Mouse (Mus musculus) lung, embryonic 14.5 days (tissue): ENCODE results near the gene Itgae. TPM values are rescaled to one million over a fixed set of nuclear protein-coding genes. Genes with fewer than 3 reads are reported as not detected.

Experiments used
- ATAC-seq: fragments of 200-750 bp; cut with Nextera tagmentation; 2 replicates; pipeline ENCODE4 v1.8.0; 2017; ENCODE audit warnings: mild to moderate bottlenecking, moderate TSS enrichment, moderate library complexity; ENCODE audit not compliant: insufficient read depth
- DNase-seq: peaks from one replicate; pipeline ENCODE4 v3.0.0-alpha.2; 2015
- H3K27ac ChIP-seq: fragments of 300-500 bp; sonication (generic); 2 replicates; pipeline ENCODE4 v1.5.1; 2014; ENCODE audit warnings: low read depth, mild to moderate bottlenecking, moderate library complexity
- H3K27me3 ChIP-seq: fragments of 300-500 bp; sonication (generic); 2 replicates; pipeline ENCODE4 v1.6.1; 2014; ENCODE audit warnings: low read length, control low read depth; ENCODE audit not compliant: insufficient read depth
- H3K36me3 ChIP-seq: fragments of 300-500 bp; sonication (generic); 2 replicates; pipeline ENCODE4 v1.6.1; 2014; ENCODE audit warnings: control low read depth; ENCODE audit not compliant: insufficient read depth
- H3K4me1 ChIP-seq: fragments of 300-500 bp; sonication (generic); 2 replicates; pipeline ENCODE4 v1.6.1; 2014; ENCODE audit warnings: antibody characterized with exemption, control low read depth; ENCODE audit not compliant: insufficient read depth
- H3K4me2 ChIP-seq: fragments of 300-500 bp; sonication (generic); 2 replicates; pipeline ENCODE4 v1.6.1; 2014; ENCODE audit warnings: mild to moderate bottlenecking
- H3K4me3 ChIP-seq: fragments of 300-500 bp; sonication (generic); 2 replicates; pipeline ENCODE4 v1.5.1; 2014; ENCODE audit warnings: low read depth, low read length
- H3K9ac ChIP-seq: fragments of 300-500 bp; sonication (generic); 2 replicates; pipeline ENCODE4 v1.6.1; 2014
- H3K9me3 ChIP-seq: fragments of 300-500 bp; sonication (generic); 2 replicates; pipeline ENCODE4 v1.6.1; 2016; ENCODE audit warnings: low read depth, low read length, control low read depth
- CTCF ChIP-seq: IDR thresholded peaks from 2 replicates; pipeline ENCODE4 v1.5.1; 2016; ENCODE audit warnings: antibody characterized with exemption, low read depth
- WGBS: fragments of 180-500 bp; shearing (Covaris S2); extraction: QIAGEN DNeasy Blood & Tissue Kit; methylation state at CpG from one replicate; pipeline ENCODE4 v1.1.7; 2014; 5-methylcytosine and 5-hydroxymethylcytosine counted together
- polyA plus RNA-seq: library from polyadenylated mRNA; unstranded; fragments of >200 nt; fragmentation: Nextera tagmentation; extraction: Ambion mirVana; gene quantifications from 2 replicates; pipeline ENCODE4 v1.2.1, GENCODE M21; 2014

Gene Itgae
- polyA plus RNA-seq, 1 experiment from 2014 or later, result 0.38 TPM

DNA sequence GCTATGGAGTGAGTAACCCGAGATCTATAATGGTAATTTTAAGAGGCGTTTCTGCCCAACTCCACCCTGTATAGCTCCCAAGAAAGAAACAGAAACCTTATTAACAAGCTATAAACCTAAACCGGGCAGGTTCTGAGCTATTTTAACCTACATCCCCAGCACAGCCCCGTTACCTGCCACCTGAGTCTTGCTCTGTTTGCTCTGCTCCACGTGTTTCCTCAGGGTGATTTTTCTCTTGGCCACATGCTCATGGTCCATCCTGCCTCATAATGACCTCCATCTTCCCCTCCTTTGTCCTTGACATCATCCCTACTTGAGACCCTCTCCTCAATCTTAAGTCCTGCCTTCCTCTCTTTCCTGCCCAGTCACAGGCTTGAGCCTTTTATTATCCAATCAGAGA, 43.8 kb downstream of the Itgae start:
- Histone ChIP-seq H3K27ac (no peak overlapping the region), H3K4me2 (peak overlapping the region; percentile 74), H3K27me3 (no peaks in the 10 kb centered on the region), H3K4me1 (peaks cover 15% of the 10 kb centered on the region; the same call in 1 of the 2 replicates), H3K9me3 (no peaks in the 10 kb centered on the region), H3K36me3 (peaks cover 30% of the 10 kb centered on the region), H3K9ac (no peak overlapping the region), H3K4me3 (no peak overlapping the region)
- DNase-seq (no peak), ATAC-seq (no peak)
- WGBS, result 82% methylated on average over 5 of the region's 5 CpGs
- no peak for TF ChIP-seq CTCF

DNA sequence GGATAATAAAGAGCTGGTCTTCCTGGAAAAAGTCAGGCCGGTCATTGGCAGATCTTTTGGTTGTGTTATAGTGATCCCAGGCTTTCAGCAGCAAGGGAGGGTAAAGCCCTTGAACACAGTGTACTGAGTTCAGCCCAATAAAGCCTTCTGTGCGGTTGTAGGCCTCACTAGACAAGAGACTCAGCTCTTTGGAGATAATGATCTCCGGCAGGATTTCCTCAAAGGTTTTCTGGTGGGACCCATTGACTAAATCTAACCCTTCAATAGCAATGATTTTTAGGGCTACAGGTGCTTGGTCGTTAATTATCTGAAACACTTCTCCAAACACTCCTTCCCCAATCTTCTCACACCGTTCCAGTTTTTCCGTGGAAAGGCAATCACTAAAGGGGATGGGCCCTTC, 46.2 kb downstream of the Itgae start:
- peaks cover 15% of the 10 kb centered on the region; the same call in 1 of the 2 replicates for H3K4me1 ChIP-seq
- peak overlapping the region; percentile 77 for H3K9ac ChIP-seq
- H3K9me3 ChIP-seq, result no peaks in the 10 kb centered on the region
- H3K27me3 ChIP-seq, result no peaks in the 10 kb centered on the region
- peak overlapping the region; percentile 94 for H3K4me3 ChIP-seq
- ATAC-seq (no peak), DNase-seq (no peak)
- no peak overlapping the region for H3K27ac ChIP-seq
- peak overlapping the region; percentile 74 for H3K4me2 ChIP-seq
- peaks cover 23% of the 10 kb centered on the region for H3K36me3 ChIP-seq
- TF ChIP-seq CTCF, result no peak
- WGBS, result 65% methylated on average over 6 of the region's 6 CpGs

DNA sequence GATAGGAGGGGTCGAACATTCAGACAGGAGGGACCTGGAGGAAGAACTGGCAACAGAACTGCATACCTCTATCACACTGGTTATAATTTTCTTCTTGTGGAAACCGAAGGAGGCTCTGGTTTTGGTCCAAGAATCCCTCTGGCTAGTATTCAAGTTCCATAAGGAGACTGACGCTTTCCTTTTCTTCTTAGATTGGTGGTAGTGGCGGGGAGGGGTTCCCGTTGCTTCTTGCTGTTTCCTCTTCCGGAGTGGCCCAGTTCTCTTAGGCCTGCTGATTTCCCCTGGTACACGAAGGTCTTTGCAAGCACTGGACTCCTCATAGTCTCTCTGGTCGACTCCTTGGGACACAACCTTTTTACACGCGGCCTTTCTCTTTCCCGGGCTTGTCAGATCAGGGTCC, 46.7 kb downstream of the Itgae start:
- Histone ChIP-seq H3K9ac (peak overlapping the region; percentile 77), H3K27me3 (no peaks in the 10 kb centered on the region), H3K4me2 (peak overlapping the region; percentile 74), H3K4me3 (peak overlapping the region; percentile 94), H3K9me3 (no peaks in the 10 kb centered on the region), H3K27ac (no peak overlapping the region), H3K36me3 (peaks cover 21% of the 10 kb centered on the region), H3K4me1 (peaks cover 15% of the 10 kb centered on the region; the same call in 1 of the 2 replicates)
- peak; percentile 67 for DNase-seq
- WGBS, result 16% methylated on average over 11 of the region's 11 CpGs
- no peak for TF ChIP-seq CTCF
- ATAC-seq, result peak; percentile 1; the same call in 1 of the 2 replicates

DNA sequence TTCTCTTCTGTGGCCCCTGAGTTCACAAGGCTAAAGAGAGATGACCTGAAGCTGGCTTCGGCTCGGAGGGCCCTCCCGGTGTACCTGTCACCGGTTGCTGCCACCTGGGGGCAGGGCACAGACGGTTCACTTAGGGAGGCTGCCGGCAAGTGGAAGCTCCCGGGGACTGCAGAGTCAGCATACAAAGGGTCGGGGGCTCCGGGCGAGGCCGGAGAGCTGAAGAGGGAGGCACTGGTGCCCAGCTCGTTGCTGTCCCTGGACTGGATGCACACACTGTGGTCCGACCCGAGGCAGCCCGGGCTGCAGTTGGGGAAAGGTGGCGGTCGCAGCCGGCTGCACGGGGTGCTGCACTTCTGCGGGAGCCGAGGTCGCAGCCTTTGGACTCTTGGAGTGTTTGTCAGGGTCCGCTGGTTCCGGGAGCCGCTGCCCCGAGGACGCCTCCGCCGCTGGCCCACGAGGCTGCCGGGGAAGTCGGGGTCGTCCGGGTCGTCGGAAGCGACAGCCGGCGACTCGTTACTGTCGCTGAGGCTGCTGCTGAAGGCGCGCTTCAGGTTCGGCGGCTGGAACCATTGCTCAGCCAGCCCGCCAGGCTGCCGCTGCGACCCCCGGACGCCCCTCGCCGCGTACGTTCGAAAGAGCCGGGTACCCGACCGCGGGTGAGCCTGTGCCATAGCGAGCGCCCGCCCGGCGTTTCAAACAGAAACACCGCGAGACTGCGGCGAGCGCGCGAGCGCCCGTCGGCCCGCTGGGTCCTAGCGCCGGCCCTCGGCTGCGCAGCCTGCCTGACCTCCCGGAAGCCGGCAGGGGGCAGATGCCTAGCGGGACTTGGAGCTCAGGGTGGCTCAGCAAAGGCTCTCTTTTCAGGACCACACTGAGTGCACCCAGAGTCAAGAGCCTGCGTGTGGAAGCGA, 47.5 kb downstream of the Itgae start, which contains the start of gene Haspin:
Gene Haspin, minus strand, starts transcription at position 704 of the 911 bp plus-strand sequence.
- Histone ChIP-seq H3K27me3 (no peaks in the 10 kb centered on the region), H3K9me3 (no peaks in the 10 kb centered on the region), H3K36me3 (peaks cover 16% of the 10 kb centered on the region), H3K4me1 (peaks cover 15% of the 10 kb centered on the region; the same call in 1 of the 2 replicates), H3K4me2 (peak within 1 kb of the TSS; percentile 74), H3K27ac (peak within 1 kb of the TSS; percentile 50; the same call in 1 of the 2 replicates), H3K9ac (peak within 1 kb of the TSS; percentile 77), H3K4me3 (peak within 1 kb of the TSS; percentile 94)
- ATAC-seq, result peak; percentile 97
- peak; percentile 97 for DNase-seq
- peak; percentile 87 for TF ChIP-seq CTCF
- WGBS, result under 1% methylated on average over 84 of the region's 84 CpGs

DNA sequence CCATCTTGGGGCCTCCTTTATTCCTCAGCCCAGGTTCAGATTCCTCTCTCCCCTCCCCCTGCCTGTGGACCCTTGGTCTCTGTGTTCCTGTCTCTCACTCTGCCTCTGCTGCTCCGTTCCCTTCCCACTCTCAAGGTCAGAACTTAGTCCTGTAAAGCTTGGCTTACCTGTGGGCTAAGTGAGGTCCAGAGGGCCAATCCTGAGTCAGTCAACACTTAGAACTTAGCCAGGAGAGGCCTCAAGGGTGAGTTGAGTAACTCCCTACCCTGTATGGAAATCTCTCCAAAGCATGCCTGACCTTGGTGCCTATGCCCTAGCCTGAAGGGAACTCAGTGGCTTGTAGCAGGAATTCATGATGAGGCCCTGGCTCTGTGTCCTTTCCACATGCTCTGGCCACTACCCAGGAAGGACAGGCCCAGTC, 53.9 kb downstream of the Itgae start:
- Histone ChIP-seq H3K27ac (no peak overlapping the region), H3K4me1 (no peaks in the 10 kb centered on the region), H3K36me3 (no peaks in the 10 kb centered on the region), H3K27me3 (no peaks in the 10 kb centered on the region), H3K4me3 (no peak overlapping the region), H3K9ac (no peak overlapping the region), H3K4me2 (no peak overlapping the region), H3K9me3 (no peaks in the 10 kb centered on the region)
- 37% methylated on average over 1 of the region's 1 CpGs for WGBS
- TF ChIP-seq CTCF, result no peak
- ATAC-seq (no peak), DNase-seq (no peak)

DNA sequence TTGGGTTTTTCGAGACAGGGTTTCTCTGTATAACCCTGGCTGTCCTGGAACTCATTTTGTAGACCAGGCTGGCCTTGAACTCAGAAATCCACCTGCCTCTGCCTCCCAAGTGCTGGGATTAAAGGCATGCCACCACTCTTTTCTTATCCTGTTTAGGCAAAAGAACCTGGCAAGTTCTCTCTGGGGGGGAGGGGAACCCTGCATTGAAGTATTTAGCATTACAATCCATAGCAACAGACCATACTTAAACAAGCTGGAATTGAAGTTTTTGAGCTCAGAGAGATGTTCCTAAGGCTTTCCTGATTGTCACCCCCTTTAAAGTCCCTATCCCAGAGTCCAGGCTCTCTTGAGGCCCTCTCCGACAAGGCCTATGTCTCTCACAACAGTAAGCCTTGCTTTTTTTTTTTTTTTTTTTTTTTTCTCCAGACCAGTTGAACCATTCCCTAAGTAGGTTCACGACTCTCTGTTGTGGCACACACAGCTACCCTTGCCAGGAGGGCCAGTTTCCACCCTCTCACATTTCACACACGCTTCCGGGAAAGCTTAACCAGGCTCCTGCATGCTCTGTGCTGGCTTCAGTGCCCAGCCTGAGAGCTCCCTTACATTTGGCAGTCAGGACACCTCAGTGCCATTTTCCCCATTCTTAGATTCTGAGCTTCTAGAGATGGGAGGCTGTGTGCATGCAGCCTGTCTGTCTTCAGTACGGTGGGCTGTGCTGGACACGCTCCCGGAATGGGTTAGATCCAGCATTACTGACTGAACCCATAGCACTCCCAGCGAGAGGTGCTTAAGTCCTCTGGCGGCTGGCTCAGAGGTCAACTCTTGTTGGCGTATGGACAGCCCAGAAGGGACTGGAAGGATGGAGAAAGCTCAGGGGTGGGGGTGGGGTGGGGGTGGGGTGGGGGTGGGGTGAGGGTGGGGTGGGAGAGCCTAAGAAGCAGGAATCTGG, 55.9 kb downstream of the Itgae start:
- no peak for DNase-seq
- WGBS, result 50% methylated on average over 11 of the region's 11 CpGs

More for the DNA sequence above, 55.9 kb downstream of the Itgae start:
- no peak for ATAC-seq
- no peak for TF ChIP-seq CTCF
- no peaks in the 10 kb centered on the region for H3K36me3 ChIP-seq
- no peaks in the 10 kb centered on the region for H3K27me3 ChIP-seq
- H3K27ac ChIP-seq, result no peak overlapping the region
- no peak overlapping the region for H3K4me2 ChIP-seq
- no peak overlapping the region for H3K4me3 ChIP-seq
- no peak overlapping the region for H3K9ac ChIP-seq
- no peaks in the 10 kb centered on the region for H3K4me1 ChIP-seq
- no peaks in the 10 kb centered on the region for H3K9me3 ChIP-seq
